Mouse (Mus musculus) liver, embryonic 14.5 days (tissue): ENCODE data around the gene Med13l.

Experiments
- CTCF ChIP-seq: IDR thresholded peaks from 2 replicates; pipeline ENCODE4 v1.5.1; 2016; ENCODE audit warnings: antibody characterized with exemption, low read depth, control low read depth
- EP300 ChIP-seq: IDR thresholded peaks from 2 replicates; pipeline ENCODE4 v1.6.1; 2016; ENCODE audit warnings: antibody characterized with exemption, low read depth

DNA sequence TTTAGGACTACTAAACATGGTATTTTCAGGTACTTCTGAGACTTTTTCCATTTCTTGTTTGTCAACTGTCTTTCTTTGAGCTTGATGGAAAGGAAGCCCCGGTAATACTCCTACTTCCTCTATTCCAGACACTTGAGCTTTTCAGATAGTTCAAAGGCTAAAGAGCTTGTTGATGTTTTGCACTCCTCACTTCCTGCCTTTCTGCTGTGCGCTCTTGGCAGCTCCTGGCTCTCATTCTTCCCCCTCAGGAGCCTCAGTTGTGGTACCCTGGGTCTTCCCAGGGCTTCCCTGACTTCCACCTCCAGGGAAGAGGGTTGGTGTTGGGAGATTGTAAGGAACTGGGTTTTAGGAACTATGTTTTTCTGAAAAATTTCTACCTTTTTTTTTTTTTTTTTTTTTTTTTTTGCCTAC lies 54.1 kb downstream of the Med13l start:
- no peak for TF ChIP-seq CTCF
- no peak for TF ChIP-seq EP300
